Mouse (Mus musculus): Measurements from ENCODE around the gene Rrp9.

DNA sequence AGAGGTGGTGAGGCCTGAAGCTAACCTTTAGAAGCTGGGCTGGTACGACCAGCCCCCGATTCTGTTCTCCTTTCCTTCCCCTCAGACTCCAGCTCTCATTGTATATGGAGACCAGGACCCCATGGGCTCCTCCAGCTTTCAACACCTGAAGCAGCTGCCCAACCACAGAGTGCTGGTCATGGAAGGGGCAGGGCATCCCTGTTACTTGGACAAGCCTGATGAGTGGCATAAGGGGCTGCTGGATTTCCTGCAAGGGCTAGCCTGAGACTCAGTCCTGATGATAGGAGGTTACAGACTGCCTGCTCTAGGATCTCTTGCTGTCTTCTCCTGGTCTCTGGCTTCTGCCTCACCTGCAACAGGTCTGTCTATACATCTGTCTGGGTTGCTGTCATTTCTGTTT lies 23.9 kb upstream of the Rrp9 start:
- no peak for TF ChIP-seq POLR2A (IDR thresholded peaks at IDR 0.05; ENCODE audit: control insufficient read depth, low read depth, low read length)
- TF ChIP-seq CTCF (IDR thresholded peaks at IDR 0.05; ENCODE audit: control insufficient read depth, insufficient read depth, insufficient replicate concordance, low read depth, low read length), result no peak

Measured in testis, adult 2 months (tissue).